Mouse (Mus musculus): ENCODE results near the gene Ctdsp2. TPM values are rescaled to one million over a fixed set of nuclear protein-coding genes. Genes with fewer than 3 reads are reported as not detected.

Gene Ctdsp2
- polyA plus RNA-seq, 1 experiment from 2014 or later = 87.4 TPM

DNA sequence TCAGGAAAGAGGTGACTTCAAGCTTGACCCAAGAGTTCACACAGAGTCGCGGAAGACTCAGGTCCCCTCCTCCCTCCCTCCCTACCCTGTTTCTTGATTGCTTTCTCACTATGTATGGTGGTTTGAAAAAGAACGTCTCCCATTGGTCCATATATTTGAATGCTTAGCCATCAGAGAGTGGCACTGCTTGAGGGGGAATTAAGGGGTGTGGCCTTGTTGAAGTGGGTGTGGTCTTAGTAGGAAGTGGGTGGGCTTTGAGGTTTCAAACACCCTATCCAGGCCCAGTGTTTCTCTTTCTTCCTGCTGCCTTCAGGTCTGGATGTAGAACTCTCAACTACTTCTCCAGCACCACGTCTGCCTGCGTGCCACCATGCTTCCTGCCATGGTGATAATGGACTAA is 33.0 kb upstream of the Ctdsp2 start:
- no peak overlapping the region for H3K9ac ChIP-seq
- H3K4me2 ChIP-seq = no peak overlapping the region
- H3K9me3 ChIP-seq = no peaks in the 10 kb centered on the region
- no peaks in the 10 kb centered on the region for H3K27me3 ChIP-seq
- no peak overlapping the region for H3K4me3 ChIP-seq
- H3K4me1 ChIP-seq = peaks cover 9% of the 10 kb centered on the region
- ATAC-seq (ENCODE audit: insufficient number of reproducible peaks, insufficient read depth, low FRiP score, low TSS enrichment, low read depth) = no peak
- H3K27ac ChIP-seq = no peak overlapping the region
- H3K36me3 ChIP-seq = no peaks in the 10 kb centered on the region
- 90% methylated on average over 5 of the region's 5 CpGs for WGBS

DNA sequence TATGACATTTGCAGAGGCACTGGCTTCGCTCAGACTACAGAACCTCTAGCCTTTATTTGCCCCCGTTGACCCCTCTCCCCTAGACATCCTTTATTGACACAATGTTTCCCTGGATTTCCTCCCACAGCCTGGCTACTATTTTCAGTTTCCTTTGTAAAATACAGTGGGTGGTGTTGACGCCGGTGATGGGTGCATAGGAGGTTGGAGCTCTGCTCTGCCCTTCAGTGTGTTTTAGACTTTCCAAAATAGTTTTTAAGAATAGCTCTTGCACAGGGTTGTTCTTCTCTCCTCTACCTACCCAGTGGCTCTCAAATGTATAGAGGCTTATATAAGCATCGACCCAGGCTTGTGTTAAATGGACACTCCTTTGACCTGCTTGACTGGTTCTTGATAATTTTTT is 28.7 kb upstream of the Ctdsp2 start:
- Histone ChIP-seq H3K4me1 (peaks cover 13% of the 10 kb centered on the region), H3K9me3 (no peaks in the 10 kb centered on the region), H3K27ac (no peak overlapping the region), H3K4me3 (no peak overlapping the region), H3K4me2 (no peak overlapping the region), H3K36me3 (no peaks in the 10 kb centered on the region), H3K27me3 (no peaks in the 10 kb centered on the region), H3K9ac (no peak overlapping the region)
- WGBS = 74% methylated on average over 5 of the region's 5 CpGs
- ATAC-seq (ENCODE audit: insufficient number of reproducible peaks, insufficient read depth, low FRiP score, low TSS enrichment, low read depth) = no peak

DNA sequence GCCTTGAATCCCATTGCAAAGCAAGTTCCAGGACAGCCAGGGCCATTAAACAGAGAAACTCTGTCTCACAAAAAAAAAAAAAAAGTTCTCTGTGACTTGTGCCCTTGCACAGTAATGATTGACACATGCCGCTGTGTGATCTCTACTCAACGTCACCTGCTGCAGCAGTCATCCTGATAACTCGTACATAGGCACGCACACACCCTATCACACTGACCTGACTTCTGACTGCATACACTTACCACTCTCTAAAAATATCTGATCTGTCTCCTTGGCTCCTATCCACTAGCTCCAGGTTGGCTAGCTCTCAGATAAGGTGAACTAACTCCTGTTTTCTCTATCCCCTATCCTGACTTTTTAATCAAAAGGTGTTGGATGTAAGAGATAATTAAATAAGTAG is 27.9 kb upstream of the Ctdsp2 start:
- no peak overlapping the region for H3K4me3 ChIP-seq
- no peaks in the 10 kb centered on the region for H3K9me3 ChIP-seq
- 80% methylated on average over 4 of the region's 4 CpGs for WGBS
- H3K27me3 ChIP-seq = no peaks in the 10 kb centered on the region
- no peaks in the 10 kb centered on the region for H3K36me3 ChIP-seq
- no peak overlapping the region for H3K27ac ChIP-seq
- H3K4me2 ChIP-seq = no peak overlapping the region
- H3K4me1 ChIP-seq = peaks cover 13% of the 10 kb centered on the region
- no peak overlapping the region for H3K9ac ChIP-seq
- no peak for ATAC-seq (ENCODE audit: insufficient number of reproducible peaks, insufficient read depth, low FRiP score, low TSS enrichment, low read depth)

DNA sequence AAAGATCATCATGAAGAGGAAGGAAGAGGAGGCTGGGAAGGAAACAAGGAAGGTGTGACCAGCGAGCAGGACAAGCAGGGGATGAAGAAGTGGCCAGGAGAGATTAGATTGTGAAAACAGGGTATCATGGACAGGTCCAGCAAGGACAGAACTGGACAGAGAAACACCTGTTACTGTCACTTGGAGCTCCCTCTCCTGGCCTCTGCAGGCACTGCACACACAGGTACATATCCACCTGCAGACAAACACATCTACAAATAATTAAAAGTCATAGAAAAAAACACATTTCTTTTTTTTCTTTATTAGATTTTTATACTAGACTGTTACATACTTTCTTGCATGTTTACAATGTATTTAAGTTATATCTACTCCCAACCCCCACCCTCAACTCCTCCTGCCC is 26.1 kb upstream of the Ctdsp2 start:
- H3K9ac ChIP-seq = no peak overlapping the region
- H3K4me1 ChIP-seq = peaks cover 30% of the 10 kb centered on the region
- H3K4me3 ChIP-seq = no peak overlapping the region
- no peaks in the 10 kb centered on the region for H3K36me3 ChIP-seq
- H3K27ac ChIP-seq = no peak overlapping the region
- H3K27me3 ChIP-seq = no peaks in the 10 kb centered on the region
- no peak for ATAC-seq (ENCODE audit: insufficient number of reproducible peaks, insufficient read depth, low FRiP score, low TSS enrichment, low read depth)
- H3K4me2 ChIP-seq = no peak overlapping the region
- H3K9me3 ChIP-seq = no peaks in the 10 kb centered on the region
- WGBS = 91% methylated on average over 1 of the region's 1 CpGs

DNA sequence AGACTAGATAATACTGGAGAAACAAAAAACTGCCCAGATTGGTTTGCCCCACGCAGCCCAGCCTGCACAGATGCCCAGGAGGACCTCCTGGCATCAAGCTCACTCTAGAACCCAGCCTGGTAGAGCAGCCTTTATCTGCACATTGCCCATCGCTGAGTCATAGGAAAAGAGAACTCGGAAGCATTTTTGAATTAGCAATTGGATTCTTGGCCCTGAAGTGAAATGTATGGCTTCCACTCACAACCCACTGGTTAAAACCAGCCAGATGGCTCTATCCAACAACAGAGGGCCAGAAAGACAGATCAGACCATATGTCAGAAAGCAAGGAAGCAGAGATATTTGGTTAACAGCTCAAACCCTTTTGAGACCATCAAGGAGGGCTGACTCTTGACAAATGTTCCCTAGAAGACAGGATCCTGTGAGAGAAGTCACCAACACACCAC is 25.5 kb upstream of the Ctdsp2 start:
- 0 out of 2 replicates have a peak overlapping the region, but pooled peaks have one; percentile 2 for H3K27ac ChIP-seq
- no peak for ATAC-seq (ENCODE audit: insufficient number of reproducible peaks, insufficient read depth, low FRiP score, low TSS enrichment, low read depth)
- H3K27me3 ChIP-seq = no peaks in the 10 kb centered on the region
- WGBS = 79% methylated on average over 3 of the region's 3 CpGs
- no peak overlapping the region for H3K4me3 ChIP-seq
- H3K9me3 ChIP-seq = no peaks in the 10 kb centered on the region
- H3K4me2 ChIP-seq = no peak overlapping the region
- no peaks in the 10 kb centered on the region for H3K36me3 ChIP-seq
- H3K4me1 ChIP-seq = peaks cover 36% of the 10 kb centered on the region
- no peak overlapping the region for H3K9ac ChIP-seq

DNA sequence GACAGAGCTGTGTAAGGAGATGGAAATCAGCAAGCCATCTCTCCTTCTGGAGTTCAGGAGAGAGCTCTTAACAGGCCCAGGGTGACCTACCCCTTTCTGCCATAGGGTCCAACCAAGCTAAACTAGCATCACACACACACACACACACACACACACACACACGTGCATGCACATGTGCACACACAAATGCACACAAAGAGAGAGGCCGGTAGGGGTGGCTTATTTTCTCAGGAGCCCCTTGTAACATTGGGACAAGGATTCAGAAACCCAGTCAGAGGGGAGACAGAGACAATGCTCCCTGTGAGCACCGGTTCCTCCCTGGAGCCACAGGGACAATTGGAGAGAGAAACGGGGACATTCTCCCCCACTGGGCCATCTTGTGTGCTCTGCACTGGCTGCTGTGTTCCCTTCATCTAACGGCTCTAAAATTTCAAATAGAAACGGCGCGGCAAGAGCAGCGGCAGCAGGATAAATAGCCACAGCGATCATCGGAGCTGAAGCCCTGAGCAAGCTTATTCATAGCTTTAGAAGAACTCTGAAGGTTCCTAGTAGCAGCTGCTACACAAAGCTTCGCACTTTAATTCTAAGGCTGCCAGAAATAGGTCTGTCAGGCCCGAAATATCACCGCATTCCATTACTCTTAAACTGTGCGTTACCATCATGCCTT is 21.7 kb upstream of the Ctdsp2 start:
- ATAC-seq (ENCODE audit: insufficient number of reproducible peaks, insufficient read depth, low FRiP score, low TSS enrichment, low read depth) = no peak
- H3K36me3 ChIP-seq = no peaks in the 10 kb centered on the region
- peak overlapping the region; percentile 84 for H3K27ac ChIP-seq
- no peak overlapping the region for H3K4me3 ChIP-seq
- 0 out of 2 replicates have a peak, but pooled peaks cover 3% of the 10 kb centered on the region for H3K27me3 ChIP-seq
- H3K9me3 ChIP-seq = no peaks in the 10 kb centered on the region
- WGBS = 9% methylated on average over 15 of the region's 15 CpGs
- H3K4me1 ChIP-seq = peaks cover 36% of the 10 kb centered on the region
- H3K4me2 ChIP-seq = peak overlapping the region; percentile 47
- peak overlapping the region; percentile 65 for H3K9ac ChIP-seq

DNA sequence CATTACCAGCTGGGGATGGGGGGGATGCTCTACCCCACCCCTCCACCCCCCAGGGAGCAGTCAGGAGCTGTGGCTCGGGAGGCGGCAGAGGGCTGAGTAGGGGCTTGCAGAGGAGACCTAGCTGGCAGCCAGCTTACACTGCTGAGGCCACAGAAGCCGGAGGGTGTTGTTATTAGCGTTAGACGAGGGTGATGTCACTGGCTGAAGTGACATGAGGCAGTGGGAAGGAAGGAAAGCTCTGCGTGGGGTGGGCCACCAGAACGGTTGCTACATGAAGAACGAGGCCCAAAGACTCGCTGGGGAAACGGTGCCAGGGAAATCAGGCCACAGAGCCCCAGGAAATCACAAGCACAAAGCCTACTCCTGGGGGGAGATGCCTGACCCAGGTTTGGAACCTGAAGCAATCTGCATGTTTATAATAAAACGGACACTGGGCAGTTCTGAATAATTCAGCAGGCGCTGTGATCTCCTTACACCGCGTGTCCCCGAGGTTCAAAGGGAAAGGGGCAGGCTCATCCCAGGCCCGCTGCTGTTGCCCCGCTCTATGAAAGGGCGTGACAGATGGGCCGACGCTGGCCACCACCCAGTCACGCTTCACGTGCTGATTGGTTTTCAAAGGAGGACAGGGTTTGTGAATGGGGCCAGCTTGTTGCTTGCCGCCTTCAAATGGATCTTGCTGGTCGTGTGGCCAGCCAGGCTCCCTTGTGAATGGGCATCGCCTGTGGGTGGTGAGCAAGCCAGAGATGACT is 21.0 kb upstream of the Ctdsp2 start:
- Histone ChIP-seq H3K4me1 (peaks cover 44% of the 10 kb centered on the region), H3K4me3 (0 out of 2 replicates have a peak overlapping the region, but pooled peaks have one; percentile 9), H3K9me3 (no peaks in the 10 kb centered on the region), H3K9ac (peak overlapping the region; percentile 65), H3K27ac (peak overlapping the region; percentile 84), H3K36me3 (no peaks in the 10 kb centered on the region), H3K27me3 (0 out of 2 replicates have a peak, but pooled peaks cover 3% of the 10 kb centered on the region), H3K4me2 (peak overlapping the region; percentile 47)
- WGBS = 2% methylated on average over 25 of the region's 25 CpGs
- ATAC-seq (ENCODE audit: insufficient number of reproducible peaks, insufficient read depth, low FRiP score, low TSS enrichment, low read depth) = peak; percentile 40; the same call in 1 of the 2 replicates

DNA sequence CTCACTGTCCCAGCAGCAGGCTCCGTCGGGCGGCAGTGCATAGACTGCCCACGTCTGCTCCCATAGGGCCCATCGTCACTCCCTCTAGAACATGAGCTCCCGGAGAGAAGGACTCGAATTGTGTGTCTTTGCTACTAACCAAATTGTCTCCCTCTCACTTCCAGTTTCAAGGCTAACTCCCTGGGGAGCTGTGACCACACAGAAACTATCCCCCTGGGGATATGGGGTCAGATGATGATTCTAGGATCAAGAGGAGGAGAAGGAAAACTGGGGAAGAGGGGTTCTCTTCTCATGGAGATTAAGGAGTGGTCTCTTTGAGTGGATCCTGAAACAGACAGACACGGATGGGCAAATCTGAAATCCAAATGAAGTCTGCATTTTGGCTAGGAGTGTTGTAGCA is 18.0 kb upstream of the Ctdsp2 start:
- Histone ChIP-seq H3K36me3 (no peaks in the 10 kb centered on the region), H3K9ac (no peak overlapping the region), H3K27ac (no peak overlapping the region), H3K27me3 (0 out of 2 replicates have a peak, but pooled peaks cover 3% of the 10 kb centered on the region), H3K4me3 (no peak overlapping the region), H3K9me3 (no peaks in the 10 kb centered on the region), H3K4me2 (no peak overlapping the region), H3K4me1 (peaks cover 52% of the 10 kb centered on the region)
- no peak for ATAC-seq (ENCODE audit: insufficient number of reproducible peaks, insufficient read depth, low FRiP score, low TSS enrichment, low read depth)
- 80% methylated on average over 8 of the region's 8 CpGs for WGBS

DNA sequence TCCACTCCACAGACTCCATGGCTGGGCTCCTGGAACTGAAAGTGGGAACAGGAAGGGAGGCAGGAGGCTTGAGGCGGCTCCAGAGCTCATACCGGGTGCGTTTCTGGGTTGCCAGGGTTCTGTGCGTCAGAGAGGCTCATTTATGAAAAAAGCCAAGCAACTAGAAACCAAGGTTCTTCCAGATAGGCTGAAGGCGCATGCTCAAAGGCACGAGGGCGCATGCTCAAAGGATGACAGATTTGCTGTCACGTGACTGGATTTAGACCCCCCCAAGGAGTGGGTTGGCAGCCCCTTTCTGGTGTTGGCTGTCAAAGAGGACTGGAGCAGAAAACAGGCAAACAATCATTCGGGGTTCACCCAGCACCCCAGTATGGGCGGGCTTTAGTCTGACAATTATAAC is 16.8 kb upstream of the Ctdsp2 start:
- Histone ChIP-seq H3K4me3 (no peak overlapping the region), H3K4me1 (peaks cover 42% of the 10 kb centered on the region), H3K36me3 (no peaks in the 10 kb centered on the region), H3K9ac (0 out of 2 replicates have a peak overlapping the region, but pooled peaks have one; percentile 55), H3K27ac (peak overlapping the region; percentile 95), H3K27me3 (0 out of 2 replicates have a peak, but pooled peaks cover 3% of the 10 kb centered on the region), H3K9me3 (no peaks in the 10 kb centered on the region), H3K4me2 (peak overlapping the region; percentile 37)
- 62% methylated on average over 10 of the region's 10 CpGs for WGBS
- ATAC-seq (ENCODE audit: insufficient number of reproducible peaks, insufficient read depth, low FRiP score, low TSS enrichment, low read depth) = no peak

DNA sequence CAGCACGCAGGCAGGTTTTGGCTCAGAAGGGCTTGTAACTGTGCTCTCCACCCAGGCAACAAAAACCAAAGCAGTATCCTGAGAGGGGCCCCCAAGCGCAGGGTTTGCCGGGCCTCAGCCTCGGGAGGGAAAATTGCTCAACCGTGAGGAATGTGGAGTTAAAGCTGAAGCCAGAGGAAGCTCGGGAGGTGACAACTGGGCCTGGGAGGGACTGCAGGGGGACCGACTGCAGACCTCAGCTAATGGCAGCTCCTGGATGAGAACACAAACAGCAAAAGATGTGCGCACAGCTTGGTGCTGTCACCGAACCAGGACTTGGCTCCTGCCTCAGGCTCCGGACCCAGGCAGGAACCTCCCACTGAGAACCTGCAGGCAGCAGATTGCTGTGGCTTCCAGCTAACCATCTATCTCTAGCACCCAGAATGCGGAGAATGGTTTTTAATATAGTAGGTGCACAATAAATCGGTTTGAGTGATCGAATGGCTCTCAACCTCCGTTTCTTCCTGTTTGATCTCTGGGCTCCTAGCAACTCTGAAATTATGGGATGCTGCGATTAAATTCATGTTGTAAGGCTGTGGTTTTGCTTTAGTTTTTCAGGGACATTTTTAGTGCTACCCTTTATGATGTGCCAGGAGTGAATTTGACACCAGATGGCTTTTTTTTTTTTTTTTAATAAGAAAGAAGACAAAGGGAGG is 16.1 kb upstream of the Ctdsp2 start:
- H3K27me3 ChIP-seq = 0 out of 2 replicates have a peak, but pooled peaks cover 3% of the 10 kb centered on the region
- no peak overlapping the region for H3K4me3 ChIP-seq
- H3K36me3 ChIP-seq = no peaks in the 10 kb centered on the region
- no peaks in the 10 kb centered on the region for H3K9me3 ChIP-seq
- H3K9ac ChIP-seq = peak overlapping the region; percentile 55; the same call in 1 of the 2 replicates
- WGBS = 20% methylated on average over 15 of the region's 15 CpGs
- peak overlapping the region; percentile 95 for H3K27ac ChIP-seq
- H3K4me1 ChIP-seq = peaks cover 35% of the 10 kb centered on the region
- ATAC-seq (ENCODE audit: insufficient number of reproducible peaks, insufficient read depth, low FRiP score, low TSS enrichment, low read depth) = peak; percentile 54
- peak overlapping the region; percentile 37 for H3K4me2 ChIP-seq

DNA sequence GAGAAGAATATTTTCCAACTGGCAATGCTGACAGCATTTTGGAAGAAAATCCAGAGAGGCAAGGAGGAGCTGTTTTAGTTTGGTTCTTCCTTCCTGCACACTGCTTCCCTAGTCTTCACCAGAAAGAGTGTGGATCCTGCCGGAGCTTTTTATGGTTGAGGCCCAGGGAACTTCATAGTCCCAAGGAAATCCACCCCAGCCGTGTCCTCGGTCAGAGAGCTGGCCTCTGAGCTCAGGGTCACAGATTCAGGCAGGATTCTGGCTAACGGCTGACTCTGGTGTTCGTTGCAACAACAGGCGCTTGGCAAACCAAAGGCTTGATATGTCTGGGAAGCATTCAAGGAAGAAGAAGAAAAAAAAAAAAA is 15.6 kb upstream of the Ctdsp2 start:
- Histone ChIP-seq H3K4me3 (no peak overlapping the region), H3K27me3 (0 out of 2 replicates have a peak, but pooled peaks cover 3% of the 10 kb centered on the region), H3K27ac (peak overlapping the region; percentile 95), H3K9ac (peak overlapping the region; percentile 51; the same call in 1 of the 2 replicates), H3K4me2 (peak overlapping the region; percentile 16; the same call in 1 of the 2 replicates), H3K9me3 (no peaks in the 10 kb centered on the region), H3K36me3 (no peaks in the 10 kb centered on the region), H3K4me1 (peaks cover 30% of the 10 kb centered on the region)
- 29% methylated on average over 6 of the region's 6 CpGs for WGBS
- no peak for ATAC-seq (ENCODE audit: insufficient number of reproducible peaks, insufficient read depth, low FRiP score, low TSS enrichment, low read depth)

Measured in embryonic facial prominence, embryonic 13.5 days (tissue).